Mouse (Mus musculus) limb, embryonic 11.5 days (tissue): Measurements from ENCODE around the gene Fabp3. TPM values are rescaled to one million over a fixed set of nuclear protein-coding genes. Genes with fewer than 3 reads are reported as not detected.

Experiments
- ATAC-seq: fragments of 200-750 bp; cut with Nextera tagmentation; 2 replicates; pipeline ENCODE4 v1.8.0; 2017; ENCODE audit warnings: low read depth; ENCODE audit not compliant: insufficient number of reproducible peaks, low FRiP score, low TSS enrichment
- DNase-seq: peaks from one replicate; pipeline ENCODE4 v3.0.0-alpha.2; 2015; ENCODE audit warnings: low spot score
- H3K27ac ChIP-seq: fragments of 300-500 bp; sonication (generic); replicated peaks from 2 replicates; pipeline ENCODE4 v1.5.1; 2014; ENCODE audit warnings: low read depth, mild to moderate bottlenecking, low read length
- H3K27me3 ChIP-seq: fragments of 300-500 bp; sonication (generic); 2 replicates; pipeline ENCODE4 v1.6.1; 2014; ENCODE audit warnings: mild to moderate bottlenecking, low read length, mixed read lengths; ENCODE audit not compliant: control insufficient read depth, insufficient read depth
- H3K36me3 ChIP-seq: fragments of 300-500 bp; sonication (generic); 2 replicates; pipeline ENCODE4 v1.6.1; 2014; ENCODE audit warnings: mild to moderate bottlenecking, low read length, moderate library complexity, mixed read lengths; ENCODE audit not compliant: control insufficient read depth, insufficient read depth
- H3K4me1 ChIP-seq: fragments of 300-500 bp; sonication (generic); 2 replicates; pipeline ENCODE4 v1.6.1; 2014; ENCODE audit warnings: low read length, mixed read lengths; ENCODE audit not compliant: control insufficient read depth, insufficient read depth
- H3K4me2 ChIP-seq: fragments of 300-500 bp; sonication (generic); 2 replicates; pipeline ENCODE4 v1.6.1; 2014; ENCODE audit warnings: low read depth, mild to moderate bottlenecking, moderate library complexity; ENCODE audit not compliant: severe bottlenecking
- H3K4me3 ChIP-seq: fragments of 300-500 bp; sonication (generic); 2 replicates; pipeline ENCODE4 v1.5.1; 2014; ENCODE audit warnings: low read depth, low read length
- H3K9ac ChIP-seq: fragments of 300-500 bp; sonication (generic); 2 replicates; pipeline ENCODE4 v1.6.1; 2014; ENCODE audit warnings: mild to moderate bottlenecking, low read length
- H3K9me3 ChIP-seq: fragments of 300-500 bp; sonication (generic); 2 replicates; pipeline ENCODE4 v1.6.1; 2016; ENCODE audit warnings: low read length; ENCODE audit not compliant: control insufficient read depth
- WGBS: fragments of 180-500 bp; shearing (Covaris S2); extraction: QIAGEN DNeasy Blood & Tissue Kit; methylation state at CpG from one replicate; pipeline ENCODE4 v1.1.7; 2014; 5-methylcytosine and 5-hydroxymethylcytosine counted together
- polyA plus RNA-seq: library from polyadenylated mRNA; unstranded; fragments of >200 nt; fragmentation: Nextera tagmentation; extraction: Ambion mirVana; gene quantifications from 2 replicates; pipeline ENCODE4 v1.2.1, GENCODE M21; 2014

Fabp3 gene
- polyA plus RNA-seq, 1 experiment from 2014 or later = 5.1 TPM

DNA sequence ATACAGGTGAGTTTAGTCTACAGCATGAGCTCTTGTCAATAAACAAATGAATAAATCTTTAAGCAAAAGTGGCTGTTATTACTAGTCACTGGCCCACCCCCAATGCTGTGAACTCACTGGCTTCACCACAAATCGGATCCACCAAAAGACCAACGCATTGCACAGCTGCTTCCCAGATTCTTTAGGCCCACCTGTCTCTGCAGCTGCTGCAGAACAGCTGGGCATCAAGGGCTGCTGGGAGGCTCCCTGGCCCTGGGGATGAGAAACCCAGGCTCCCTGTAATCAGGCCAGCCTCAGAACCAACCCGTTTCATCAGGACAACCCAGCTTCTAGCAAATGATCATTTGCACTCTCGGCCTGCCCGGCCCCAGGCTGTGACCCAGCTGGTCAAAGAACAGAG, 25.5 kb upstream of the Fabp3 start:
- Histone ChIP-seq H3K4me2 (no peak overlapping the region), H3K9me3 (no peaks in the 10 kb centered on the region), H3K36me3 (no peaks in the 10 kb centered on the region), H3K4me3 (no peak overlapping the region), H3K4me1 (no peaks in the 10 kb centered on the region), H3K27ac (no peak overlapping the region), H3K27me3 (no peaks in the 10 kb centered on the region), H3K9ac (no peak overlapping the region)
- 54% methylated on average over 5 of the region's 5 CpGs for WGBS
- ATAC-seq = no peak
- DNase-seq = no peak

DNA sequence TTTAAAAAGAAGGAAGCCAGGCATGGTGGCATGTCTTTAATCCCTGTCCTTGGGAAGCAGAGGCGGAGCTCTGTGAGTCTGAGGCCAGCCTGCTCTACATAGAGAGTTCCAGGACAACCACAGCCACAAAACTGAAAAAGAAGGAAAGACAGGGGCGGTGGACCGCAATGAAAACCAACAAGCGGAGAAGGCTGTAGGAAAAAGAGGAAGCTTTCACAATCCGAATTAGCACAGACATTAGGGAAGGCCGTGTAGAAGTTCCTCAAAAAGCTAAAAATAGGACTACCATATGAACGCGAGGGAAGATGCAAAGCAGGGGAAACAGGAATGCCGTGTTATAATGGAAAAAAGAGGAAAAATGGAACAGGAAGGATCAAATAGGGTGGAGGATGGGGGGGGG, 24.6 kb upstream of the Fabp3 start:
- H3K27me3 ChIP-seq = no peaks in the 10 kb centered on the region

DNA sequence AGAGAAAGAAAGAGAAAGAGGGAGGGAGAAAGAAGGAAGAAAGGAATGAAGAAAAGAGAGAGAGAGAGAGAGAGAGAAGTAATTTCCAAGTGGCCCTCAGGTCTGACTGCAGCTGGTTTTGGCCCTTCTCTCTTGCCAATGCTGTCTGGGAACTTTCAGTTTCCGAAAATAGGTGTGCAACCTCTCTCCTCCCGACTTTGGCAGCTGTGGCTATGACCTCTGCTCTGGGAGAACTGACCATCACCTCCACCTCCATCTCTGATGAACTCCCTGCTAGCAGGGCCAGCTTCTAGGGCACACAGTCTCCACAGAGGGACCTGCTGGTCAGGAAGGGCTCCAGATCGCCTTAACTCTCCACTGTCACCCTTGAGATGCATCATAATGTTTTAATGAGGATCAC, 21.9 kb upstream of the Fabp3 start:
- Histone ChIP-seq H3K27ac (no peak overlapping the region), H3K9ac (no peak overlapping the region), H3K27me3 (no peaks in the 10 kb centered on the region), H3K9me3 (no peaks in the 10 kb centered on the region), H3K4me1 (no peaks in the 10 kb centered on the region), H3K4me2 (no peak overlapping the region), H3K4me3 (no peak overlapping the region), H3K36me3 (no peaks in the 10 kb centered on the region)
- 33% methylated on average over 3 of the region's 3 CpGs for WGBS
- ATAC-seq (no peak), DNase-seq (no peak)

More for the DNA sequence above, 24.6 kb upstream of the Fabp3 start:
- Histone ChIP-seq H3K4me2 (no peak overlapping the region), H3K27ac (no peak overlapping the region), H3K36me3 (no peaks in the 10 kb centered on the region), H3K4me3 (no peak overlapping the region), H3K9me3 (no peaks in the 10 kb centered on the region), H3K9ac (no peak overlapping the region), H3K4me1 (no peaks in the 10 kb centered on the region)
- 87% methylated on average over 9 of the region's 9 CpGs for WGBS
- DNase-seq (no peak), ATAC-seq (no peak)

DNA sequence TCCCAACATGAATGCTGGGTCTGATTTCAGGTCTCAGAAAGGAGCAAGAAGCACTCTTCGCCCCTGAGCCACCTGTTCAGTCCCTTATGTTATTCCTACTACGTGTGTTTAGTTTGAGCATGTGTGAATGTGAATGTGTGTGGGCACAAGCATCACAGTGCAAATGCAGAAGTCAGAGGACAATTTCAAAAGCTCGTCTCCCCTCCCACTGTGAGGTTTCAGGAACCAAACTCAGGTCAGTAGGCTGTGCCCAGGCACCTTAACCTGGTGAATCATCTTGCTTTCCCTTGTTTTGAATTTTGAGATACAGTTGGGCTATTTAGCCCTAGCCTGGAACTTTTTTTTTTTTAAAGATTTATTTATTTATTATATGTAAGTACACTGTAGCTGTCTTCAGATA, 18.6 kb upstream of the Fabp3 start:
- Histone ChIP-seq H3K9me3 (no peaks in the 10 kb centered on the region), H3K4me3 (no peak overlapping the region), H3K27me3 (no peaks in the 10 kb centered on the region), H3K4me2 (no peak overlapping the region), H3K27ac (no peak overlapping the region), H3K4me1 (no peaks in the 10 kb centered on the region), H3K9ac (no peak overlapping the region), H3K36me3 (no peaks in the 10 kb centered on the region)
- DNase-seq (no peak), ATAC-seq (no peak)
- WGBS = 72% methylated on average over 3 of the region's 3 CpGs

DNA sequence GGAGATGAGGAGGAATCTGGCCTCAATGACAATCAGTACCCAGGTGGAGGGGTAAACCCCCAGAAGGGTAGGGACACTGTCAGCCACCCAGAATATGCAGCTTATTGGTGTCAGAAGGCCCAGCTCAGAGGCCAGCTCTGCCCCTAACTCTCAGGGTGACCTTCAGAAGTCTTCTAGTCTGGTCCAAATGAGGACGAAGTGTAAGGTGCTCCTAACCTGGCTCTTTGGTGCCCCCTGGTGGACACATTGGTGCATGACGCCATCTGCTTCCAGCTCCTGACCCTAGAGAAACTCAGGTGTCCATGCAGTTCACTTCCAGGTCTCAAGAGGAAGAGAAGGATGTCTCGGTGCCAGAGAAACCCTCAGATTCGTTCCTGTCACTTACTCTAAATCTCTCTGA, 16.1 kb upstream of the Fabp3 start:
- no peaks in the 10 kb centered on the region for H3K9me3 ChIP-seq
- no peaks in the 10 kb centered on the region for H3K27me3 ChIP-seq
- no peak overlapping the region for H3K27ac ChIP-seq
- WGBS = 8% methylated on average over 4 of the region's 4 CpGs
- no peaks in the 10 kb centered on the region for H3K36me3 ChIP-seq
- no peak overlapping the region for H3K4me2 ChIP-seq
- H3K4me1 ChIP-seq = no peaks in the 10 kb centered on the region
- H3K9ac ChIP-seq = no peak overlapping the region
- ATAC-seq (0 out of 2 replicates have a peak, but pooled peaks have one; percentile 39), DNase-seq (peak; percentile 94)
- H3K4me3 ChIP-seq = no peak overlapping the region

DNA sequence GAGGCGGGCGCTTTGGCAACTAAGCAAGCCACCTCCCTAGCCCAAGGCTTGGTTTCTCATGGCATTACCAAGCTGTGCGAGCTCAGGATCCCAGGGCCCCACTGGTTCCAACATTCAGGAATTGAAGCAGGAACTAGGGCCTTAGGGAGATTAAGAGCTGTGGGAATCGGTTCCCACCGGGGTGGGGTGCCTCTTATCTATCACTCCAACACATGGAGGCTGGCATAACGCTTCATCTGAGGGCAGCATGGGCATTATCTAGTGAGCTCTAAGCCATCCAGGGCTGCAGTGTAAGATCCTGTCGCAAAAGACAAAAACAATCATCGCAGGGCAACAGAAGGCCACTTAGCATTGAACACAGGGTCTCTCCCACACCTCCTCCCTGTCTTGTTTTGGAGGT, 13.9 kb upstream of the Fabp3 start:
- DNase-seq (no peak), ATAC-seq (no peak)
- H3K36me3 ChIP-seq = no peaks in the 10 kb centered on the region

DNA sequence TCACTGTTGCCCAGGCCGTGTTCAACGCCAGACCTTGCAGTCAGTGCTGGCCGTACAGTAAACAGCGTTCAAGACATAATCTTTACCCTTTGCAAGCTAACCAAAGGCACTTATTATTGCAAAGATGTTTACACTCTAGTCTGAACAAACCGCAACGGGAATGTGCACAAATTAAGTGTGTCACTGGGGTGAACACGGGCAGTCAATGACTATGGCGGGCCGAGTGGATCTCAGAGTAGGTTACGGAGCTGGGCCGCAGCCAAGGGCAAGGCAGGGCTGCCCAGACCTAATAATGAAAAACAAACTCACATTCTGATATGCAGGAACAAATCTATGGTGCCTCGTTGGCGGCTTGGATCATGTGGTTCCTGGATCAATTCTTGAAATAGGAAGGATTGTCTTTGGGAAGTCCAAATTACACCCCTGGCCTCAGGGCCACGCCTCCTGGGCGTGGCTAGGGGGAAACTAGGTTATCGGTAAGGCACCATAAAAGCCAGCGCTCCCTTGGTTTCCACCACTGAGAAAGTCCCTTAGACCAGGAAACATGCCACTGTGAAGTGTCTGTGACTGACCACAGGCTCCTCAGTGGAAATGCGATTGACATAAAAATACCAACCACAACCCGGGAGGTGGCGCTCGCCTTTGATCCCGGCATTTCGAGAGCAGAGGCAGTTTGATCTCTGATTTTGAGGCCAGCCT, 13.2 kb upstream of the Fabp3 start:
- Histone ChIP-seq H3K9ac (no peak overlapping the region), H3K4me3 (no peak overlapping the region), H3K27ac (no peak overlapping the region), H3K4me1 (no peaks in the 10 kb centered on the region), H3K27me3 (no peaks in the 10 kb centered on the region), H3K36me3 (no peaks in the 10 kb centered on the region), H3K9me3 (no peaks in the 10 kb centered on the region), H3K4me2 (no peak overlapping the region)
- DNase-seq (peak; percentile 59), ATAC-seq (no peak)
- WGBS = 51% methylated on average over 23 of the region's 23 CpGs

More for the DNA sequence above, 13.9 kb upstream of the Fabp3 start:
- Histone ChIP-seq H3K4me2 (no peak overlapping the region), H3K27ac (no peak overlapping the region), H3K27me3 (no peaks in the 10 kb centered on the region), H3K4me3 (no peak overlapping the region), H3K4me1 (no peaks in the 10 kb centered on the region), H3K9me3 (no peaks in the 10 kb centered on the region), H3K9ac (no peak overlapping the region)
- WGBS = 88% methylated on average over 8 of the region's 8 CpGs

DNA sequence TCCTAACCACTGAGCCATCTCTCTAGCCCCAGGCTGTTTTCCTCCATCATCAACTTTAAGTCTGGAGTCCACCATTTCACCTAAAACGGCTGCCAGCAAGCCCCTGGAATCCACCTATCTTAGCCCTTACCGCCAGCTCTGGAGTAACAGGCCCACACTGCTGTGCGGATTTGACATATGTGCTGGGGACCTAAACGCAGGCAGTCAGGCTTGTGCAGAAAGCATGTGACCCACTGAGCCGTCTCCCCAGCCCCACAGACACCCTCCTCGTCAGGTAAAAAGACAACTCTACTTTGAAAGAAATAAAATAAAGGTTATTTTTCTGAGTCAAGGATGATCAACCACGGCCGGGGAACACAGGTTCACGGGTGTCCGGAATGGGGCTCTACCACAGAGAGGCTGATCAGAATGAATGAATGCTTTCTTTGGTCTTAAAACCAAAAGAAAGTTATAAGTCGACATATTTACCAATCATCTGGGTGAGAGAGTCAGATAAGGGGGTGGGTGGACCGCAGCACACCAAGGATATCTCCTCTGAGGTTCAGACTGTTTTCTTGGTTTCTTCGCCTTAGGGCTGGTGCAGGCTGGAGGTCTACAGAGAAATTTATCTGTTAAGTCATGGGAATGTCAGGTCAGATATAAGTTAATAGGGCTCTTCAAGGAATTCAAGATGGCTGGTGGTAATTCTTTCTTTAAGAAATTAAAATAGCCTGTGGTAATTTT, 12.0 kb upstream of the Fabp3 start:
- Histone ChIP-seq H3K9me3 (no peaks in the 10 kb centered on the region), H3K9ac (no peak overlapping the region), H3K27ac (no peak overlapping the region), H3K4me1 (no peaks in the 10 kb centered on the region), H3K36me3 (no peaks in the 10 kb centered on the region), H3K27me3 (no peaks in the 10 kb centered on the region), H3K4me3 (no peak overlapping the region), H3K4me2 (no peak overlapping the region)
- 87% methylated on average over 13 of the region's 13 CpGs for WGBS
- DNase-seq = no peak
- no peak for ATAC-seq
